Mouse (Mus musculus) C2C12 (cell line): ENCODE data around the gene Ttll4. TPM values are rescaled to one million over a fixed set of nuclear protein-coding genes. Genes with fewer than 3 reads are reported as not detected.

Experiments
- H3K27me3 ChIP-seq: one replicate; pipeline ENCODE4 v1.6.1; 2011; ENCODE audit not compliant: control insufficient read depth, insufficient read depth, insufficient read length
- H3K36me3 ChIP-seq: one replicate; pipeline ENCODE4 v1.6.1; 2011; ENCODE audit not compliant: control insufficient read depth, insufficient read depth
- H3K4me3 ChIP-seq: one replicate; pipeline ENCODE4 v1.5.1; 2011; ENCODE audit warnings: mild to moderate bottlenecking, control low read depth; ENCODE audit not compliant: poor library complexity, insufficient read depth, severe bottlenecking
- H3K79me2 ChIP-seq: one replicate; pipeline ENCODE4 v1.6.1; 2011; ENCODE audit not compliant: control insufficient read depth, insufficient read depth
- H3K79me3 ChIP-seq: one replicate; pipeline ENCODE4 v1.6.1; 2011; ENCODE audit warnings: low read depth, control low read depth
- H3ac ChIP-seq: one replicate; pipeline ENCODE3; 2011; ENCODE audit warnings: low read depth; ENCODE audit not compliant: control insufficient read depth, insufficient read length
- CEBPB ChIP-seq: IDR thresholded peaks from one replicate; pipeline ENCODE4 v1.6.1; 2011; ENCODE audit warnings: low read depth, mild to moderate bottlenecking, control low read depth, moderate library complexity
- CTCF ChIP-seq: IDR thresholded peaks from one replicate; pipeline ENCODE4 v1.5.1; 2011; ENCODE audit not compliant: control insufficient read depth, insufficient read depth, insufficient read length
- FOSL1 ChIP-seq: IDR thresholded peaks from one replicate; pipeline ENCODE4 v1.8.0; 2011; ENCODE audit warnings: mild to moderate bottlenecking, low read length; ENCODE audit not compliant: poor library complexity, insufficient read depth, severe bottlenecking
- MAX ChIP-seq: IDR thresholded peaks from one replicate; pipeline ENCODE4 v1.6.1; 2011; ENCODE audit warnings: mild to moderate bottlenecking, control low read depth
- MYOD1 ChIP-seq: IDR thresholded peaks from one replicate; pipeline ENCODE4 v1.6.1; 2011; ENCODE audit warnings: low read depth; ENCODE audit not compliant: control insufficient read depth, insufficient read length
- MYOG ChIP-seq: IDR thresholded peaks from one replicate; pipeline ENCODE4 v1.6.1; 2011; ENCODE audit not compliant: control insufficient read depth, insufficient read length; ENCODE audit errors: extremely low read depth
- USF1 ChIP-seq: IDR thresholded peaks from one replicate; pipeline ENCODE4 v1.6.1; 2011; ENCODE audit warnings: low read depth, mild to moderate bottlenecking, control low read depth, moderate library complexity
- polyA plus RNA-seq: library from polyadenylated mRNA; unstranded; fragments of >200 nt; fragmentation: generic; extraction: Trizol; gene quantifications from one replicate; pipeline ENCODE4 v1.2.1, GENCODE M21; 2012; ENCODE audit warnings: missing spikeins

The Ttll4 gene
- polyA plus RNA-seq, 1 experiment: 7.6 TPM

- H3K79me3 ChIP-seq: no peaks in the 10 kb centered on the region
- H3K79me2 ChIP-seq: no peaks in the 10 kb centered on the region
- TF ChIP-seq USF1: peak; percentile 90
- TF ChIP-seq MYOG: no peak
- no peak overlapping the region for H3ac ChIP-seq
- no peak overlapping the region for H3K4me3 ChIP-seq
- H3K36me3 ChIP-seq: no peaks in the 10 kb centered on the region
- no peaks in the 10 kb centered on the region for H3K27me3 ChIP-seq
Measured at GRCm38 (mm10) chr1:74726674-74727073, 65.1 kb downstream of the Ttll4 start.

- Histone ChIP-seq H3K79me2 (no peaks in the 10 kb centered on the region), H3K27me3 (no peaks in the 10 kb centered on the region), H3K79me3 (no peaks in the 10 kb centered on the region), H3K4me3 (no peak overlapping the region), H3K36me3 (no peaks in the 10 kb centered on the region), H3ac (no peak overlapping the region)
- no peak for TF ChIP-seq FOSL1
- TF ChIP-seq MYOG: no peak
- TF ChIP-seq CTCF: no peak
- no peak for TF ChIP-seq CEBPB
Measured at GRCm38 (mm10) chr1:74728446-74728845, 66.9 kb downstream of the Ttll4 start.

- no peak for TF ChIP-seq FOSL1
- TF ChIP-seq MAX: no peak
- TF ChIP-seq MYOD1: no peak
- no peak for TF ChIP-seq CEBPB
- TF ChIP-seq CTCF: no peak
- TF ChIP-seq USF1: no peak
- TF ChIP-seq MYOG: no peak
Measured at GRCm38 (mm10) chr1:74736977-74737376, 75.4 kb downstream of the Ttll4 start.

GRCm38 (mm10) chr1:74737500-74737899 is 76.0 kb downstream of the Ttll4 start:
- H3K4me3 ChIP-seq: no peak overlapping the region
- peaks cover 7% of the 10 kb centered on the region for H3K27me3 ChIP-seq
- TF ChIP-seq MAX (no peak), CEBPB (no peak)
- H3ac ChIP-seq: no peak overlapping the region
- no peaks in the 10 kb centered on the region for H3K79me2 ChIP-seq
- H3K36me3 ChIP-seq: no peaks in the 10 kb centered on the region
- H3K79me3 ChIP-seq: no peaks in the 10 kb centered on the region

More at GRCm38 (mm10) chr1:74736977-74737376, 75.4 kb downstream of the Ttll4 start:
- H3K4me3 ChIP-seq: no peak overlapping the region
- H3ac ChIP-seq: no peak overlapping the region
- H3K36me3 ChIP-seq: no peaks in the 10 kb centered on the region
- H3K79me2 ChIP-seq: no peaks in the 10 kb centered on the region
- peaks cover 7% of the 10 kb centered on the region for H3K27me3 ChIP-seq
- no peaks in the 10 kb centered on the region for H3K79me3 ChIP-seq

- H3K36me3 ChIP-seq: no peaks in the 10 kb centered on the region
- TF ChIP-seq USF1 (no peak), MAX (no peak), MYOG (no peak), FOSL1 (no peak), MYOD1 (no peak), CEBPB (no peak), CTCF (no peak)
- H3ac ChIP-seq: no peak overlapping the region
Measured at GRCm38 (mm10) chr1:74740846-74741245, 79.3 kb downstream of the Ttll4 start.

GRCm38 (mm10) chr1:74747335-74747734 is 85.8 kb downstream of the Ttll4 start:
- Histone ChIP-seq H3K36me3 (no peaks in the 10 kb centered on the region), H3K27me3 (no peaks in the 10 kb centered on the region), H3ac (no peak overlapping the region), H3K4me3 (no peak overlapping the region), H3K79me3 (no peaks in the 10 kb centered on the region), H3K79me2 (no peaks in the 10 kb centered on the region)
- TF ChIP-seq MYOD1 (no peak), USF1 (no peak), MYOG (no peak), CTCF (no peak), FOSL1 (no peak), MAX (no peak), CEBPB (no peak)

More at GRCm38 (mm10) chr1:74740846-74741245, 79.3 kb downstream of the Ttll4 start:
- Histone ChIP-seq H3K4me3 (peak overlapping the region; percentile 6), H3K79me2 (no peaks in the 10 kb centered on the region), H3K27me3 (peaks cover 4% of the 10 kb centered on the region), H3K79me3 (no peaks in the 10 kb centered on the region)
